Mouse (Mus musculus) MEL (cell line): ENCODE measurements around the gene Asb8.

Experiments
- CHD1 ChIP-seq: IDR thresholded peaks from 2 replicates; pipeline ENCODE4 v1.6.1; 2012; ENCODE audit warnings: low read depth, mild to moderate bottlenecking, inconsistent platforms, low read length, improper control_type of control experiment
- CTCF ChIP-seq, 3 experiments: IDR thresholded peaks in 2 of 3; conservative IDR thresholded peaks in 1 of 3; 2 replicates each; pipeline ENCODE4 v1.5.1; 2011 to 2012; ENCODE audit warnings: low read length in 3 of 3, low read depth in 2 of 3, mild to moderate bottlenecking in 2 of 3, improper control_type of control experiment in 1 of 3, inconsistent platforms in 1 of 3, mixed read lengths in 1 of 3, moderate library complexity in 1 of 3; ENCODE audit not compliant: control insufficient read depth in 1 of 3, insufficient read depth in 1 of 3, poor library complexity in 1 of 3, severe bottlenecking in 1 of 3
- NRF1 ChIP-seq: IDR thresholded peaks from 2 replicates; pipeline ENCODE4 v1.6.1; 2014; ENCODE audit warnings: low read depth, mild to moderate bottlenecking, inconsistent platforms, low read length, improper control_type of control experiment, moderate library complexity; ENCODE audit not compliant: poor library complexity, insufficient read depth, severe bottlenecking
- POLR2AphosphoS2 ChIP-seq: IDR thresholded peaks from 2 replicates; pipeline ENCODE4 v1.6.1; 2011; ENCODE audit warnings: low read length, improper control_type of control experiment
- ZMIZ1 ChIP-seq: IDR thresholded peaks from 2 replicates; pipeline ENCODE4 v1.6.1; 2012; ENCODE audit warnings: low read depth, mild to moderate bottlenecking, inconsistent platforms, low read length, improper control_type of control experiment, moderate library complexity
- ZNF384 ChIP-seq: IDR thresholded peaks from 2 replicates; pipeline ENCODE4 v1.6.1; 2012; ENCODE audit warnings: low read depth, mild to moderate bottlenecking, inconsistent platforms, low read length, improper control_type of control experiment

GRCm38 (mm10) chr15:98170365-98170764, 4.9 kb upstream of the Asb8 start:
- TF ChIP-seq ZMIZ1 (no peak), ZNF384 (no peak), CHD1 (no peak), NRF1 (no peak), CTCF (IDR thresholded peaks at IDR 0.05 in 2 of 3, conservative IDR thresholded peaks at IDR 0.05 in 1 of 3; ENCODE audit: control insufficient read depth in 1 of 3, insufficient read depth in 1 of 3, low read depth in 2 of 3, low read length in 3 of 3, poor library complexity in 1 of 3, severe bottlenecking in 1 of 3) (no peak), POLR2AphosphoS2 (no peak)
